Mouse (Mus musculus) T-helper 17 cell (primary cell): Measurements from ENCODE around the gene Fam124a.
"Not testable (repeated sequence)": the region's sequence is repeated elsewhere in the genome, so short reads cannot be mapped to it uniquely, and the experiment has no call there.

ENCODE experiments used
- in situ Hi-C, 2 experiments: fragments of 300-600 bp; cut with MboI, MseI; formaldehyde crosslinking; loops; 1 replicate in 1 of 2; 2 replicates in 1 of 2; pipeline ENCODE4 v1.15.1; 2025; ENCODE audit warnings: high pct_unique_total_duplicates in 2 of 2

Gene Fam124a

DNA sequence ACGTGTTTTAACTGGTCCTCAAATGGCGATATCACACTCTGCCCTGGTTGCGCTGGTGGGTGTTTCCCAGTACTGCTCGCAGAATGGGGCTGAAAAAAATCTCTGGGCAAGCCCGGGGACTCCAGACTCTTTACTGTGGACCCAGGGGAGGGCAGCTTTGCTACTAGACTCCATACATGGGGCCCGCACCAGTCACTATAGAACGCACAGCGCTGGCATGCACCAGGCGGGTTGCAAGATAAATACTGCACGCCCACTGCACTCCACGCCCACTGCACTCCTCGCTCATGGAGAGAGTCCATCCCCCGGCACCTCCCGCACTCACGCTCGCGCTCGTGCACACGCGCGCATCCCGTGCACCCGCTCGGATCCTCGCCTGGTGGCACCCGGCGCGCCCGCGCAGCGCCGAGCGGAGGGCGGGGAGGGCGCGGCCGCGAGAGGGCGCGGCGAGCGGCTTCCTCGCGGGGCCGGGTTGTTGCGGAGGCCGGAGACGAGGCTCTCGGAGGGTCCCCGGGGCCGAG is at the start of gene Fam124a:
Gene Fam124a (plus strand): TSS at position 429 of the 521 bp plus-strand sequence.
- in situ Hi-C loops = no loop called here

DNA sequence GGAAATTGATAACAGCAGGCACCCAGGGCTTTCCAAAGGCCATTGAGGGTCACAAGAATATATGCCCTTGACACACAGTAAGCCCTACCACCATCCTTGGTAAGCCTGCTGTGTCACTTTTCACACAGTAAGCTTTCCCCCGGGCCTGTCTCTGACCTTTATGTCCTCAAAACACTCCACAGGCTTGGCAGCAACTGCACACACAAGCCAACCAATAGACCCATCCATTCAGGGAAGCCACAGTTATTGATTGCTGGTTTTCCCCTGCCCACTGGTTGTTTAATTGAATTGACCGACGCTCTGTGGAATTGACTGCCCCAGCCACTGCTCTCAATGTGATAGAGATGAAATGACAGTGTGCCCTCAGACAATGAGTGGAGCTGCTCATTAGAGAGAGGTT is 49.3 kb upstream of the Fam124a start:
- in situ Hi-C loops = no loop called here

- in situ Hi-C loops = no loop called here
Measured at GRCm38 (mm10) chr14:62509350-62509749, 46.2 kb upstream of the Fam124a start.

- in situ Hi-C loops = no loop called here
Measured at GRCm38 (mm10) chr14:62512845-62513244, 42.7 kb upstream of the Fam124a start.

GRCm38 (mm10) chr14:62530951-62531350 is 24.6 kb upstream of the Fam124a start:
- in situ Hi-C loops = no loop called here

DNA sequence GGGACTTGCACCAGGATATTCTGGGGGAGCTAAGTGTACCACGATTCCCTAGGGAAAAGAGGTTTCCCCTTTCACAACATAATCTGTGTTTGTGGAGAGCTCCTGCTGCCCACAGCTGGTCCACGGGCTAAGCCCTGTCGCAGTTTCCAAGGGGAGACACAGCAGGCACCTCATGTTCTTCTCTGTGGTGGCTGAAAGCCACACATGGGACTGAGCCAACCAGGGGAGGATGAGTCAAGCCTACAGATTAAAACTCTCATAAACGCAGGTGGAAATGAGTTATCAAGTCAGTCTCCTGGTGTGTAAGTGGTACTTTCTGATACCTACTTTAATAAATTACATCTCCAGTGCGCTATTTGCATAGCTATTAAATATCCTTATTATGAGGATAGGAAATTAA is 19.4 kb upstream of the Fam124a start:
- in situ Hi-C loops = no loop called here

DNA sequence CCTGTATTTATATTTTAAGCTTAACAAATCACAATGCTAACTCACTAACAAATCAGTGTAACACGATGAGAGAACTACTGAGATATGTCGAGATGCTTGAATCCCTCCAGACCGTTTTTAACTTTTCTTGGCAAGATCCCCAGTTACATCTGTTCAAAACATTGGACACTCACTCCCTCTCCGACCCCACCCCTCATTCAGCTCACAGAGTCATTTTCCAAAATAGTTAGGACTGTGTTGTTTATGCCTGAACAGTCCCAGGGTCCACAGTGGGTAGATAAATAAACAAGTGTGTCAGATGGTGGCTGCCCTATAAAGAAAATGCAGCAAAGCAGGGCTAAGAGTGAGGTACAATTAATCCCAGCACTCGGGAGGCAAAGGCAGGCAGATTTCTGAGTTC is 18.5 kb upstream of the Fam124a start:
- in situ Hi-C loops = no loop called here

- in situ Hi-C loops = no loop called here
Measured at GRCm38 (mm10) chr14:62539834-62540233, 15.7 kb upstream of the Fam124a start.

GRCm38 (mm10) chr14:62541751-62542150 is 13.8 kb upstream of the Fam124a start:
- in situ Hi-C loops = no loop called here

DNA sequence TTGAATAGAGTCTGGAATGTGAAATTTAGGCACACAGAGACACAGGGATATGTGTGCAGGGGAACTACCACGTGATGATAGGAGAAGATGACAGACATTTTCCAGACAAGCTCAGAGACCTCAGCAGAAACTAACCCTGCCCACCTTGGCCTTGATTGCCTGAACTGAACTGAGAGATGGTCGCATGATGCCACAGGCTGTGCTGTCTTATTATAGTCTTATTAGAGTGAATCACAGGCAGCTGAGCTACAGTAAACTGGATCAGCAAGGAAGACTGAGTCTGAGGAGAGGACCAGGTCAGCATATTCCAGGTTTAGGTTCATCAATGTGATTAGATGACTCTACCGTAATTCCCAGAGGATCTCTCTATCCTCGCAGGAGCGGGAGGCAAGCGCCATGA is 9.2 kb upstream of the Fam124a start:
- in situ Hi-C loops = no loop called here

DNA sequence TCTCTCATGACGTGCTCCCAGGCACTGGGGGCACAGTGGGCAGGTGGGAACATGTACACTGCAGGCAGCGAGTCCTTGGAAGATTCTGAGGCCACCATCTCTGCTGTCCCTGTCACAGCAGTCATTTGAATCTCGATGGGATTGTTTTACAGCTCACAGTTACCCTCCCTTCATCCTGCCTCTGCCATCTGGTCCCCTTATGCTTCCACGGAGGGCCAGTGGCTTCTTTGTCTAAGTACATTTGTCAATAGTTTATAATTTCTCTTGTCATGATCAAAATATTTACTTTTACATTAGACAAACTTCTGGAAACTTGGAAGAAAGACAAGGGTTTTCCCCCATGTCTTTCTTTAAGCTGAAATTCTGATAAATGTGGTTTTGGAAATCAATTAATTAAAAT is 8.8 kb upstream of the Fam124a start:
- in situ Hi-C loops = no loop called here

DNA sequence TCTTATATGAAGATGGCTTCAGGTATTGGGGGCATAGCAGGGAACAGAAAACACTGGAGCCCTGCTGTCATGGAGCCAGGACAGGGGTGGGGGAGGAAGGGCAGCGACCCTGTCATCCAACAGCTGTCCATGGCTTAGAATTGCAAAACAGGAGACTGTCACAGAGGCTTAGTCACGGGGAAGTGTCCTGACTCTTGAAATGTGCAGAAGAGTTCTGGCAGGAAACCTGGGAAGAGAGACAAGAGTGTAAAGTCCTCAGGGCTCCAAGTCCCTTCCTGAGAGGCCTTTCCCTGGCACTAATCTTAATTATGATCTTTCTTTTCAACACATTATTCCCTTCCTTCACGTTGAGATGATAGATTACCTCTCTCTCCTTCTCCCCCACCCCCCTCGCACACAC is 5.4 kb upstream of the Fam124a start:
- in situ Hi-C loops = no loop called here

DNA sequence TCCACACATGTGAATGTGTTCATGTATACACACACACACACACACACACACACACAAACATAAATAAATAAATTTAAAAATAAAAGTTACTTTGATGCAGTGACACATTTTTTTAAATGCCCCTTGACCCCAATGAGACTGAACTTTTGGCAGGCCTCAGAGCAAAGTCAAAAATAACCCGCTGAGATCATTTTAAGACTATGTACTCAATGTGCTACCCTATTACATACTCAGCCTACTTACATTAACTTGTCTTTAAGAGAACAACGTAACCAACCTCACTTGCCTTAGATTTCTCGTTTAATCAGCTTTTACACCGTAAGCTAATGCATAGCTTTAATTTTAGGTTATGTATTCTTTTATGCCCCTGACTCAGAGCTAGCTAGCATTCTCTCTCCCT is 2.8 kb upstream of the Fam124a start:
- in situ Hi-C loops = no loop called here

- in situ Hi-C loops = no loop called here
Measured at GRCm38 (mm10) chr14:62553786-62554185, 1.8 kb upstream of the Fam124a start.

DNA sequence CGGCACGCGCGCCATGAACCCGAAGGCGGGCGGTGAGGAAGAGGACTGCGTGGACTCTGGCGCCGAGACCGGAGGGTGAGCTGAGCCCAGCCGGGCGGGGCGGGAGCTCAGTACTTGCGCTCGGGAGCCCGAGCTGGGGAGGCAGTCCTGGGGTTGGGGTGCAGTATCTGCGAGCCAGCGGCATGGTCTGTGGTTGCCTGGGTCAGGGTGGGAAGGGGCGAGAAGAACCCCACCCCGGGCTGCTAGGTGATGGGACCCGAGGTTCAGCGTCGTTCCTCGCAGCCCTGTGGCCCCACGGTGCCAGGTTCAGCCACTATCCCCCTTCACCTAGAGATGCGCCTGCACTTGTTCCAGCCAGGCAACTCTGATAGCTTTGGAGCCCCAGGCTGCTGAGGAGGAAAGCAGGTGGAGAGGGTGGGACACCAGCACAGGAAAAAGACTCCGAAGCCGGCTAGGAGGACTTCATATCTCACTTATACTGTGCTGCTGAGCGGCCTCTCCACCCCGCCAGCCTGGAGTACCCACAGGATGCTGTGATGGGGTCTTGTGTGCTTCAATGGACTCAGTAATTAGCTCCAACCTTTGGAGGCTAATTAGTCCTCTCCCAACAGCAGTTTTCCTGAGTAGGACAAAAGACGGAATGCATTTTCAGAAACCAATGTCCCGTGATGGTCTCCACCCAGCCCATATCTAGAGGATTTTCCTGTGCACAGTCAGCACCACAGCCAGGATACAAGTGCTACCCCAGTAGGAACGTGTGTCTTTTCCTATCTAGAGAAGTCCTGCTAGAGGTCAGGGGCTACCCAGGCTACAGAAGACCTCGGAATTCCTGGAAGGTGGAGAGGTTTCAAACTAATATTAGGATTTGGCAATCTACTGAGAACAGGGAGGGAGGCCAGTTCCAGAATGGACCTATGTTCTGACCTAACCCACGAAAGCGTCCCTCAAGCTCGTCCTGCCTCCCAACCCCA is 588 bp downstream of the Fam124a start:
- in situ Hi-C loops = no loop called here

DNA sequence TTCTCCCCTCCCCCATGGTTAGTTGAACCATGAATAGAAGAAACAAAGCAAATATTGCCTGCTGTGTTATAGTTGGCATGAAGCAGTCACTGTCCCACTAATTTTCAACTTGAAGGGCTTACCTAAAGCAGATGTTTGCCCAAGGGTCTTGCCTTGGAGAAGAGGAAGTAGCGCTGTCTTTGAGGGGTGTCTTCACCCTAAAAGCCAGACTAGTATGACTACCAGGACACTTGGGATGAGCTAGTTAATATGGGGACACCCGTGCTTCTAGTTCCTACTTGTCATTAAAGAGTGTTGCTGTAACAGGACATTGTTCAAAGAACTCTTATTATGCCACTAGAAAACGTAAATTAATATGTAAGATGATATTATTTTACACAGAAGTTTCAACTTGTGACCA is 1.6 kb downstream of the Fam124a start:
- in situ Hi-C loops = no loop called here

DNA sequence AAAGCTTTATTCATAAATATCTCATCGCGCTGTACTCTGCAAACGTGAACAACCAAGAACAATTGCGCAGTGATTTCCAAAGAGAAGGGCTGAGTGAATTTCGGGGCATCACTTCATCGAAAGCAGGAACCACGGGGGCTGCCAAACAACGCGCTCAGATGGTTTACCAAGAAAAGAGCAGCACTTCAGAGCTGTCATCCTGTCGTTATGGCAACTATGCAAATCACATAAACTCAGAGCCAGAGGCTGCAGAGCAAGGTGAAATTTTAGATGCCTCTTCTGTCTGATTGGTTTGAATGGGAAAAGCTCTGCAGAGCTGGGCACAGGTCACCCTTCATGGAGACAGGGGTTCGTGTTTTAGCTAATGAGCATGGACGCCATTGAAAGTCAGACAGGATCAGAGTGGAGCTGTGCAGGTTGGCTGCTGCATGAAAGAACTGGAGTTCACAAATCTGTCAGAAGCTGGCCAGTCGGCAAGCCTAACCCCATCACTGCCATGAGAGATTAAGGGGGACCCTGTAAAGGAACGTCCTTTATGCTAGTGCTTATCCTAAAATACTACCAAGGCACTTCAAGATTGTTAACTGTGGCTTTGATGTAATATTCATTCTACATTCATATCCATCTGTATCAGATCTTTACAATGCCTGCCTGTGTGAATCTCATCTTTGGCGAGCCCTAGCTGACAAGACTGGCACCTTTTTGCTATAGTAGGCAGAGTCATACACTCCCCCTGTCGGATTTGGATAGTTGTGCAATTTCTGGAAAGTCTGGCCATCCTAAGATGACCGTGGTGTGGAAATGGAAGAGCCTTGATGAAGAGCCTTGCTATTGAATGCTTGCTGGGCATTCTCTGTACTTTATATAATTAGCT is 6.6 kb downstream of the Fam124a start:
- in situ Hi-C loops = no loop called here

- in situ Hi-C loops = no loop called here
Measured at GRCm38 (mm10) chr14:62563679-62564078, 8.1 kb downstream of the Fam124a start.

GRCm38 (mm10) chr14:62566821-62567220 is 11.3 kb downstream of the Fam124a start, which contains the start of gene Gm4131:
Gene Gm4131 (minus strand): TSS chr14:62566921.
- in situ Hi-C loops = not testable (repeated sequence)

GRCm38 (mm10) chr14:62569463-62569862 is 13.9 kb downstream of the Fam124a start:
- in situ Hi-C loops = no loop called here

- in situ Hi-C loops = no loop called here
Measured at GRCm38 (mm10) chr14:62570299-62570698, 14.8 kb downstream of the Fam124a start.

DNA sequence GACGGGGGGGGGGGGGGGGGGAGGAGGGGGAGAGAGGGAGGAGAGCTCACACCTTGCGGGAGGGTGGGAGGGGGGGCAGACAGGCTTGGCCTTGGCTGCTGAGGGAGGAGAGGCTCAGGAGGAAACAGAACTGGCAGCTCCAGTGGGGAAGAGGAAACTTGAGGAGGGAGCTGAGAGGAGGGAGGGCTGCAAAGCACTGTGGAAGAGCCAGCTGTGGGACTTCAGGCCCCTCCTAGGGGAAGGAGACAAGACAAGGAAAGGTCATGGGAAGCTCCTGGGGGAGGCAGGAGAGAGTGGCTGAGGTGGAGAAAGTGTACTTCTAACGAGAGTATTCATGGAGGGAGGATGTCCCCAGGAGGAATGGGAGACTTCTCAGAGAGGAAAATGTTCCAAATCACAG is 17.9 kb downstream of the Fam124a start:
- in situ Hi-C loops = no loop called here
